Mouse (Mus musculus): Measurements from ENCODE around the gene Lgals9. TPM values are rescaled to one million over a fixed set of nuclear protein-coding genes. Genes with fewer than 3 reads are reported as not detected.
A peak's percentile ranks its signal among the peaks of the same experiment; 100 is the strongest.

Gene Lgals9
- polyA plus RNA-seq, 1 experiment = 10.7 TPM

GRCm38 (mm10) chr11:78924111-78924510, 60.6 kb downstream of the Lgals9 start:
- Histone ChIP-seq H3K27ac (ENCODE audit: insufficient read depth, low read length) (no peak overlapping the region), H3K9ac (ENCODE audit: low read depth, poor library complexity, severe bottlenecking) (no peak overlapping the region), H3K4me1 (ENCODE audit: control insufficient read depth, insufficient read depth, low read length) (peaks cover 3% of the 10 kb centered on the region), H3K9me3 (replicated peaks; ENCODE audit: control insufficient read depth, insufficient read depth, low read length, poor library complexity, severe bottlenecking) (no peaks in the 10 kb centered on the region), H3K36me3 (ENCODE audit: control insufficient read depth, insufficient read depth, low read length, poor library complexity, severe bottlenecking) (no peaks in the 10 kb centered on the region), H3K27me3 (ENCODE audit: control insufficient read depth, insufficient read depth, low read length, poor library complexity, severe bottlenecking) (peaks cover 6% of the 10 kb centered on the region), H3K4me3 (ENCODE audit: low read depth, low read length) (no peak overlapping the region)
- no peak for TF ChIP-seq EP300 (IDR thresholded peaks at IDR 0.05; ENCODE audit: insufficient read depth, low read depth, low read length)
- TF ChIP-seq POLR2A (IDR thresholded peaks at IDR 0.05; ENCODE audit: insufficient read depth, low read length) = no peak
- no peak for TF ChIP-seq CTCF (IDR thresholded peaks at IDR 0.05; ENCODE audit: low read depth, low read length)

- no peak overlapping the region for H3K4me3 ChIP-seq (ENCODE audit: low read depth, low read length)
- no peak overlapping the region for H3K9ac ChIP-seq (ENCODE audit: low read depth, poor library complexity, severe bottlenecking)
- H3K9me3 ChIP-seq (replicated peaks; ENCODE audit: control insufficient read depth, insufficient read depth, low read length, poor library complexity, severe bottlenecking) = no peaks in the 10 kb centered on the region
- no peak for TF ChIP-seq POLR2A (IDR thresholded peaks at IDR 0.05; ENCODE audit: insufficient read depth, low read length)
- TF ChIP-seq EP300 (IDR thresholded peaks at IDR 0.05; ENCODE audit: insufficient read depth, low read depth, low read length) = no peak
- peak; percentile 91 for TF ChIP-seq CTCF (IDR thresholded peaks at IDR 0.05; ENCODE audit: low read depth, low read length)
- H3K36me3 ChIP-seq (ENCODE audit: control insufficient read depth, insufficient read depth, low read length, poor library complexity, severe bottlenecking) = no peaks in the 10 kb centered on the region
- peaks cover 6% of the 10 kb centered on the region for H3K27me3 ChIP-seq (ENCODE audit: control insufficient read depth, insufficient read depth, low read length, poor library complexity, severe bottlenecking)
- H3K27ac ChIP-seq (ENCODE audit: insufficient read depth, low read length) = no peak overlapping the region
- H3K4me1 ChIP-seq (ENCODE audit: control insufficient read depth, insufficient read depth, low read length) = peaks cover 3% of the 10 kb centered on the region
Observed at GRCm38 (mm10) chr11:78922678-78923407, 61.9 kb downstream of the Lgals9 start.

GRCm38 (mm10) chr11:78920411-78920939, 64.3 kb downstream of the Lgals9 start, which contains the start of gene Nos2:
Gene Nos2, plus strand, starts transcription at chr11:78920787.
- Histone ChIP-seq H3K9ac (ENCODE audit: low read depth, poor library complexity, severe bottlenecking) (no peak within 1 kb of the TSS), H3K4me3 (ENCODE audit: low read depth, low read length) (no peak within 1 kb of the TSS), H3K36me3 (ENCODE audit: control insufficient read depth, insufficient read depth, low read length, poor library complexity, severe bottlenecking) (no peaks in the 10 kb centered on the region), H3K9me3 (replicated peaks; ENCODE audit: control insufficient read depth, insufficient read depth, low read length, poor library complexity, severe bottlenecking) (no peaks in the 10 kb centered on the region), H3K27ac (ENCODE audit: insufficient read depth, low read length) (no peak within 1 kb of the TSS), H3K4me1 (ENCODE audit: control insufficient read depth, insufficient read depth, low read length) (peaks cover 3% of the 10 kb centered on the region), H3K27me3 (ENCODE audit: control insufficient read depth, insufficient read depth, low read length, poor library complexity, severe bottlenecking) (peaks cover 6% of the 10 kb centered on the region; the same call in 1 of the 2 replicates)
- TF ChIP-seq POLR2A (IDR thresholded peaks at IDR 0.05; ENCODE audit: insufficient read depth, low read length) (no peak), EP300 (IDR thresholded peaks at IDR 0.05; ENCODE audit: insufficient read depth, low read depth, low read length) (no peak), CTCF (IDR thresholded peaks at IDR 0.05; ENCODE audit: low read depth, low read length) (no peak)

- no peak overlapping the region for H3K9ac ChIP-seq (ENCODE audit: low read depth, poor library complexity, severe bottlenecking)
- H3K36me3 ChIP-seq (ENCODE audit: control insufficient read depth, insufficient read depth, low read length, poor library complexity, severe bottlenecking) = no peaks in the 10 kb centered on the region
- TF ChIP-seq EP300 (IDR thresholded peaks at IDR 0.05; ENCODE audit: insufficient read depth, low read depth, low read length) = no peak
- no peak for TF ChIP-seq POLR2A (IDR thresholded peaks at IDR 0.05; ENCODE audit: insufficient read depth, low read length)
- TF ChIP-seq CTCF (IDR thresholded peaks at IDR 0.05; ENCODE audit: low read depth, low read length) = no peak
- H3K4me3 ChIP-seq (ENCODE audit: low read depth, low read length) = no peak overlapping the region
- H3K4me1 ChIP-seq (ENCODE audit: control insufficient read depth, insufficient read depth, low read length) = peaks cover 3% of the 10 kb centered on the region
- no peak overlapping the region for H3K27ac ChIP-seq (ENCODE audit: insufficient read depth, low read length)
- no peaks in the 10 kb centered on the region for H3K9me3 ChIP-seq (replicated peaks; ENCODE audit: control insufficient read depth, insufficient read depth, low read length, poor library complexity, severe bottlenecking)
- peaks cover 3% of the 10 kb centered on the region; the same call in 1 of the 2 replicates for H3K27me3 ChIP-seq (ENCODE audit: control insufficient read depth, insufficient read depth, low read length, poor library complexity, severe bottlenecking)
Observed at GRCm38 (mm10) chr11:78919745-78920144, 65.0 kb downstream of the Lgals9 start.

- no peak overlapping the region for H3K9ac ChIP-seq (ENCODE audit: low read depth, poor library complexity, severe bottlenecking)
- no peak overlapping the region for H3K4me3 ChIP-seq (ENCODE audit: low read depth, low read length)
- H3K27me3 ChIP-seq (ENCODE audit: control insufficient read depth, insufficient read depth, low read length, poor library complexity, severe bottlenecking) = no peaks in the 10 kb centered on the region
- H3K4me1 ChIP-seq (ENCODE audit: control insufficient read depth, insufficient read depth, low read length) = peaks cover 3% of the 10 kb centered on the region
- H3K36me3 ChIP-seq (ENCODE audit: control insufficient read depth, insufficient read depth, low read length, poor library complexity, severe bottlenecking) = no peaks in the 10 kb centered on the region
- no peak overlapping the region for H3K27ac ChIP-seq (ENCODE audit: insufficient read depth, low read length)
- no peaks in the 10 kb centered on the region for H3K9me3 ChIP-seq (replicated peaks; ENCODE audit: control insufficient read depth, insufficient read depth, low read length, poor library complexity, severe bottlenecking)
- no peak for TF ChIP-seq CTCF (IDR thresholded peaks at IDR 0.05; ENCODE audit: low read depth, low read length)
- no peak for TF ChIP-seq POLR2A (IDR thresholded peaks at IDR 0.05; ENCODE audit: insufficient read depth, low read length)
Observed at GRCm38 (mm10) chr11:78916410-78916809, 68.3 kb downstream of the Lgals9 start.

GRCm38 (mm10) chr11:78915473-78915872, 69.3 kb downstream of the Lgals9 start:
- Histone ChIP-seq H3K4me3 (ENCODE audit: low read depth, low read length) (no peak overlapping the region), H3K9ac (ENCODE audit: low read depth, poor library complexity, severe bottlenecking) (no peak overlapping the region), H3K36me3 (ENCODE audit: control insufficient read depth, insufficient read depth, low read length, poor library complexity, severe bottlenecking) (no peaks in the 10 kb centered on the region), H3K27me3 (ENCODE audit: control insufficient read depth, insufficient read depth, low read length, poor library complexity, severe bottlenecking) (no peaks in the 10 kb centered on the region), H3K4me1 (ENCODE audit: control insufficient read depth, insufficient read depth, low read length) (peaks cover 2% of the 10 kb centered on the region), H3K9me3 (replicated peaks; ENCODE audit: control insufficient read depth, insufficient read depth, low read length, poor library complexity, severe bottlenecking) (no peaks in the 10 kb centered on the region), H3K27ac (ENCODE audit: insufficient read depth, low read length) (no peak overlapping the region)
- TF ChIP-seq CTCF (IDR thresholded peaks at IDR 0.05; ENCODE audit: low read depth, low read length) (no peak), POLR2A (IDR thresholded peaks at IDR 0.05; ENCODE audit: insufficient read depth, low read length) (no peak), EP300 (IDR thresholded peaks at IDR 0.05; ENCODE audit: insufficient read depth, low read depth, low read length) (no peak)

Other genes with a start within 250 kb of the Lgals9 start
- 16.1 and 18.3 TPM in 2 replicates for gene Ccnq, start 233.2 kb downstream of the Lgals9 start, polyA plus RNA-seq (2011; ENCODE audit: insufficient read depth, insufficient read length, low read depth, missing spikeins)
- gene Lyrm9, start 158.4 kb downstream of the Lgals9 start, polyA plus RNA-seq (2011; ENCODE audit: insufficient read depth, insufficient read length, low read depth, missing spikeins) = 20.8 and 21.2 TPM in 2 replicates
- 3.0 and 3.4 TPM in 2 replicates for gene Nos2, start 64.2 kb downstream of the Lgals9 start, polyA plus RNA-seq (2011; ENCODE audit: insufficient read depth, insufficient read length, low read depth, missing spikeins)
- gene Ksr1, start 161.5 kb upstream of the Lgals9 start, polyA plus RNA-seq (2011; ENCODE audit: insufficient read depth, insufficient read length, low read depth, missing spikeins) = 7.7 and 10.1 TPM in 2 replicates

All from ES-Bruce4 (cell line).